Mouse (Mus musculus) hindbrain, embryonic 11.5 days (tissue): Measurements from ENCODE around the gene Snx15. TPM values are rescaled to one million over a fixed set of nuclear protein-coding genes. Genes with fewer than 3 reads are reported as not detected.

Experiments used
- ATAC-seq: fragments of 200-750 bp; cut with Nextera tagmentation; 2 replicates; pipeline ENCODE4 v1.8.0; 2017; ENCODE audit warnings: mild to moderate bottlenecking, moderate TSS enrichment, moderate library complexity; ENCODE audit not compliant: low FRiP score
- DNase-seq: peaks from one replicate; pipeline ENCODE4 v3.0.0-alpha.2; 2015; ENCODE audit warnings: low spot score
- H3K27ac ChIP-seq: fragments of 300-500 bp; sonication (generic); 2 replicates; pipeline ENCODE4 v1.5.1; 2014; ENCODE audit warnings: mild to moderate bottlenecking, low read depth, low read length
- H3K27me3 ChIP-seq: fragments of 300-500 bp; sonication (generic); 2 replicates; pipeline ENCODE4 v1.6.1; 2014; ENCODE audit warnings: mild to moderate bottlenecking, low read length, moderate library complexity, mixed read lengths; ENCODE audit not compliant: control insufficient read depth, insufficient read depth
- H3K36me3 ChIP-seq: fragments of 300-500 bp; sonication (generic); 2 replicates; pipeline ENCODE4 v1.6.1; 2014; ENCODE audit warnings: mild to moderate bottlenecking, low read length, moderate library complexity, mixed read lengths; ENCODE audit not compliant: control insufficient read depth, insufficient read depth
- H3K4me1 ChIP-seq: fragments of 300-500 bp; sonication (generic); replicated peaks from 2 replicates; pipeline ENCODE4 v1.6.1; 2014; ENCODE audit warnings: low read length, mixed read lengths; ENCODE audit not compliant: control insufficient read depth, insufficient read depth
- H3K4me2 ChIP-seq: fragments of 300-500 bp; sonication (generic); replicated peaks from 2 replicates; pipeline ENCODE4 v1.6.1; 2014; ENCODE audit warnings: mild to moderate bottlenecking, low read depth, low read length
- H3K4me3 ChIP-seq: fragments of 300-500 bp; sonication (generic); 2 replicates; pipeline ENCODE4 v1.5.1; 2014; ENCODE audit warnings: low read depth, low read length
- H3K9ac ChIP-seq: fragments of 300-500 bp; sonication (generic); 2 replicates; pipeline ENCODE4 v1.6.1; 2014; ENCODE audit warnings: low read depth, low read length
- H3K9me3 ChIP-seq: fragments of 300-500 bp; sonication (generic); 2 replicates; pipeline ENCODE4 v1.6.1; 2016; ENCODE audit warnings: low read length; ENCODE audit not compliant: control insufficient read depth
- WGBS: fragments of 180-500 bp; shearing (Covaris S2); extraction: QIAGEN DNeasy Blood & Tissue Kit; methylation state at CpG from one replicate; pipeline ENCODE4 v1.1.7; 2014; 5-methylcytosine and 5-hydroxymethylcytosine counted together
- polyA plus RNA-seq: library from polyadenylated mRNA; unstranded; fragments of >200 nt; fragmentation: Nextera tagmentation; extraction: Ambion mirVana; gene quantifications from 2 replicates; pipeline ENCODE4 v1.2.1, GENCODE M21; 2014

Gene Snx15
- polyA plus RNA-seq, 1 experiment from 2014 or later = 32.4 TPM

GRCm38 (mm10) chr19:6126789-6127580 lies 1.1 kb downstream of the Snx15 start:
- H3K4me1 ChIP-seq = no peaks in the 10 kb centered on the region
- WGBS = 75% methylated on average over 10 of the region's 10 CpGs
- no peak for DNase-seq

GRCm38 (mm10) chr19:6126289-6126688 lies 1.8 kb downstream of the Snx15 start:
- H3K4me3 ChIP-seq = no peak overlapping the region
- 25% methylated on average over 4 of the region's 4 CpGs for WGBS
- no peak overlapping the region for H3K4me2 ChIP-seq
- H3K9me3 ChIP-seq = no peaks in the 10 kb centered on the region
- H3K4me1 ChIP-seq = no peaks in the 10 kb centered on the region
- ATAC-seq (no peak), DNase-seq (peak; percentile 72)
- H3K27ac ChIP-seq = no peak overlapping the region
- H3K9ac ChIP-seq = no peak overlapping the region
- no peaks in the 10 kb centered on the region for H3K36me3 ChIP-seq
- no peaks in the 10 kb centered on the region for H3K27me3 ChIP-seq

More at GRCm38 (mm10) chr19:6126789-6127580, 1.1 kb downstream of the Snx15 start:
- Histone ChIP-seq H3K4me2 (peak overlapping the region; percentile 47), H3K36me3 (no peaks in the 10 kb centered on the region), H3K27me3 (no peaks in the 10 kb centered on the region), H3K27ac (no peak overlapping the region), H3K9ac (no peak overlapping the region; the same call in 1 of the 2 replicates), H3K4me3 (peak overlapping the region; percentile 45), H3K9me3 (no peaks in the 10 kb centered on the region)
- ATAC-seq = no peak

GRCm38 (mm10) chr19:6124898-6125297 lies 3.2 kb downstream of the Snx15 start:
- Histone ChIP-seq H3K36me3 (no peaks in the 10 kb centered on the region), H3K9ac (no peak overlapping the region), H3K4me3 (no peak overlapping the region), H3K9me3 (no peaks in the 10 kb centered on the region), H3K27me3 (no peaks in the 10 kb centered on the region), H3K4me2 (no peak overlapping the region), H3K27ac (no peak overlapping the region), H3K4me1 (no peaks in the 10 kb centered on the region)
- ATAC-seq (no peak), DNase-seq (no peak)
- 84% methylated on average over 2 of the region's 2 CpGs for WGBS

GRCm38 (mm10) chr19:6123330-6123729 lies 4.8 kb downstream of the Snx15 start:
- ATAC-seq (no peak), DNase-seq (peak; percentile 36)
- Histone ChIP-seq H3K4me3 (no peak overlapping the region), H3K4me1 (peaks cover 4% of the 10 kb centered on the region; the same call in 1 of the 2 replicates), H3K36me3 (no peaks in the 10 kb centered on the region), H3K9me3 (no peaks in the 10 kb centered on the region), H3K27me3 (no peaks in the 10 kb centered on the region), H3K4me2 (no peak overlapping the region), H3K27ac (peak overlapping the region; percentile 36; the same call in 1 of the 2 replicates), H3K9ac (no peak overlapping the region)
- whole genome bisulfite sequencing = 68% methylated on average over 8 of the region's 8 CpGs

GRCm38 (mm10) chr19:6121761-6122160 lies 6.3 kb downstream of the Snx15 start:
- Histone ChIP-seq H3K27me3 (no peaks in the 10 kb centered on the region), H3K36me3 (no peaks in the 10 kb centered on the region; the same call in 1 of the 2 replicates), H3K9me3 (no peaks in the 10 kb centered on the region), H3K4me1 (peaks cover 9% of the 10 kb centered on the region), H3K9ac (no peak overlapping the region), H3K4me2 (no peak overlapping the region), H3K4me3 (no peak overlapping the region), H3K27ac (no peak overlapping the region)
- WGBS = 37% methylated on average over 19 of the region's 19 CpGs
- DNase-seq = no peak
- no peak for ATAC-seq

- Histone ChIP-seq H3K4me2 (peak overlapping the region; percentile 94), H3K27me3 (no peaks in the 10 kb centered on the region), H3K27ac (peak overlapping the region; percentile 95), H3K9me3 (no peaks in the 10 kb centered on the region), H3K4me1 (peaks cover 11% of the 10 kb centered on the region), H3K4me3 (peak overlapping the region; percentile 57), H3K36me3 (peaks cover 6% of the 10 kb centered on the region; the same call in 1 of the 2 replicates), H3K9ac (peak overlapping the region; percentile 90)
- ATAC-seq (peak; percentile 70), DNase-seq (no peak)
- WGBS = 2% methylated on average over 8 of the region's 8 CpGs
These were observed 9.4 kb downstream of the Snx15 start for GRCm38 (mm10) chr19:6118677-6119185.

GRCm38 (mm10) chr19:6117986-6118676 lies 10.0 kb downstream of the Snx15 start, which contains the start of gene Sac3d1:
TSS of gene Sac3d1 (minus strand) at chr19:6118650.
- ATAC-seq (peak; percentile 88), DNase-seq (peak; percentile 94)
- Histone ChIP-seq H3K9me3 (no peaks in the 10 kb centered on the region), H3K27ac (peak within 1 kb of the TSS; percentile 95), H3K36me3 (peaks cover 6% of the 10 kb centered on the region; the same call in 1 of the 2 replicates), H3K4me1 (peaks cover 11% of the 10 kb centered on the region), H3K27me3 (no peaks in the 10 kb centered on the region), H3K4me2 (peak within 1 kb of the TSS; percentile 94), H3K9ac (peak within 1 kb of the TSS; percentile 90), H3K4me3 (peak within 1 kb of the TSS; percentile 57)
- WGBS = under 1% methylated on average over 70 of the region's 77 CpGs

GRCm38 (mm10) chr19:6117346-6117985 lies 10.6 kb downstream of the Snx15 start:
- Histone ChIP-seq H3K27ac (peak overlapping the region; percentile 95), H3K4me3 (peak overlapping the region; percentile 57), H3K9ac (peak overlapping the region; percentile 90), H3K9me3 (no peaks in the 10 kb centered on the region), H3K36me3 (peaks cover 6% of the 10 kb centered on the region; the same call in 1 of the 2 replicates), H3K4me2 (peak overlapping the region; percentile 94), H3K4me1 (peaks cover 11% of the 10 kb centered on the region), H3K27me3 (no peaks in the 10 kb centered on the region)
- DNase-seq (no peak), ATAC-seq (no peak; the same call in 1 of the 2 replicates)
- WGBS = 6% methylated on average over 32 of the region's 32 CpGs
